Mouse (Mus musculus): ENCODE data around the gene Gpr155.

- TF ChIP-seq CTCF (conservative IDR thresholded peaks at IDR 0.05; ENCODE audit: insufficient read depth, insufficient read length, low read depth, low read length): no peak
- no peak for TF ChIP-seq POLR2A (IDR thresholded peaks at IDR 0.05; ENCODE audit: low read depth, low read length)
Observed at GRCm38 (mm10) chr2:73394476-73394875, 8.1 kb upstream of the Gpr155 start.

Data from kidney, adult 2 months (tissue).